In genomic region chr5:141382246-141382835, GRCm38 (mm10) we compare ENCODE assay signal across 10 mouse cellular contexts.
"Had no signal": no experiment of that assay in that cellular context is flagged by ENCODE, and none has a peak within 500 bp of the region (broad histone marks: within the 10 kb centered on the region; RNA-seq: fewer than 3 reads in every experiment).

No protein-coding gene starts in this region.

- H3K27ac ChIP-seq: limb, embryonic 13.5 days; liver, embryonic 13.5 days; midbrain, embryonic 10.5 days; stomach, postnatal 0 days had no signal

- ATAC-seq: intestine, embryonic 16.5 days had no signal

- H3K27me3 ChIP-seq: limb, embryonic 13.5 days; liver, embryonic 13.5 days had no signal

- H3K4me3 ChIP-seq: limb, embryonic 13.5 days; liver, embryonic 13.5 days; midbrain, embryonic 10.5 days; myocyte had no signal

- H3K36me3 ChIP-seq: limb, embryonic 13.5 days; liver, embryonic 13.5 days; midbrain, embryonic 10.5 days had no signal

- H3K4me2 ChIP-seq: limb, embryonic 13.5 days; liver, embryonic 13.5 days had no signal

- DNase-seq: kidney, adult 8-10 months; kidney, postnatal 10 days; left cerebral cortex, postnatal 4 days; liver, embryonic 13.5 days; lung, postnatal 10 days had no signal

- H3K9ac ChIP-seq: limb, embryonic 13.5 days; liver, embryonic 13.5 days had no signal

- H3K9me3 ChIP-seq: limb, embryonic 13.5 days; liver, embryonic 13.5 days; midbrain, embryonic 10.5 days had no signal
